Mouse (Mus musculus) lung, postnatal 0 days (tissue): ENCODE data around the gene Fut8.

ENCODE experiments used
- CTCF ChIP-seq: IDR thresholded peaks from 2 replicates; pipeline ENCODE4 v1.5.1; 2016; ENCODE audit warnings: antibody characterized with exemption, mild to moderate bottlenecking
- EP300 ChIP-seq: IDR thresholded peaks from 2 replicates; pipeline ENCODE4 v1.6.1; 2016; ENCODE audit warnings: antibody characterized with exemption, mild to moderate bottlenecking, control low read depth

- TF ChIP-seq CTCF (no peak), EP300 (no peak)
Observed at GRCm38 (mm10) chr12:77495781-77496180, 257.9 kb downstream of the Fut8 start.
